Mouse (Mus musculus) megakaryocyte-erythroid progenitor cell, adult 5 weeks (primary cell): ENCODE measurements around the gene Nfkbia. TPM values are rescaled to one million over a fixed set of nuclear protein-coding genes. Genes with fewer than 3 reads are reported as not detected.

ENCODE experiments used
- polyA plus RNA-seq: library from polyadenylated mRNA; stranded (reverse); fragments of >175 nt; gene quantifications from 2 replicates; pipeline ENCODE4 v1.2.3, GENCODE M21; 2012

The Nfkbia gene
- 253 and 486 TPM in 2 replicates for polyA plus RNA-seq

GRCm38 (mm10) chr12:55492184-55492898 is at the start of gene Nfkbia:
TSS of gene Nfkbia (minus strand) at chr12:55492647.

Other genes starting within 250 kb of the Nfkbia start
- 1.6 and 2.1 TPM in 2 replicates for gene 1110008L16Rik, start 193.1 kb downstream of the Nfkbia start, polyA plus RNA-seq
- gene Ppp2r3c, start 189.6 kb downstream of the Nfkbia start, polyA plus RNA-seq, result 0.91 and 1.0 TPM in 2 replicates
- gene Psma6, start 108.4 kb downstream of the Nfkbia start, polyA plus RNA-seq, result 19.6 and 23.1 TPM in 2 replicates
- gene Aldoart2, start 72.6 kb upstream of the Nfkbia start, polyA plus RNA-seq, result not detected in 2 replicates
- 0.02 and 0.05 TPM in 2 replicates for gene Insm2, start 106.8 kb upstream of the Nfkbia start, polyA plus RNA-seq